Mouse (Mus musculus): ENCODE results near the gene Rtn4rl1.

DNA sequence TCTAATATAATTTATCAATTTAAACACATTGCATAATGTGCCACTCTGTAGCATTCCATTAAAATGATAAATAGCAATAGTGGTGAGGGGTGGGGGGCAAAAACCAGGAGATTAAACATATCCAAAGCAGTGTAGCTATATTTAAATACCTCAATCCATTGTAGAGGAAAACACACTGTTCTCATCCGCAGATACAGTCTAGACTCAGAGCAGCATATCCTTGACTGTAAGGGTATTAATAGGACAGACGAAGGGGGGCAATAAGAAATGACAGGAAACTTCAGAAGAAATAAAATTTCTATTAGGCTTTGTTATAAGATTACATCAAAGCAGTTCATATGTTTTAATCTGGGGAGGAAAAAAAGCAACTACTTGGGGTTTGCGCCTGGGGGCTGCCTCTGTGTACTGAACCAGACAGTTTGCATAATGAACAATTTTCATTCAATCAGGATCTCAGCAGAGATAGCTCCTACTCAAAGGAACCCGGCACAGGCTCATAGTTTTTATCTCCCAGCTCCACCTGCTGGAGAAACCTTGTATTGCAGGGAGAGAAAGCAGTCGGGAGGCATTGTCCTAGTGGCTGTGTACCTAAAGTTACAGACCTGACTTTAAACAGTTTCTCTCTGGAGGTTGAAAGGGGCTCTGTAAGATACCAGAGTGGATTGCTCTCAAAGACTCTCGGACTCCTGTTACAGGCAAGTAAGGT is 97.1 kb downstream of the Rtn4rl1 start:
- peak; percentile 75; the same call in 1 of the 2 replicates for TF ChIP-seq CTCF (IDR thresholded peaks at IDR 0.05; ENCODE audit: extremely low read depth, insufficient read depth, insufficient read length, insufficient replicate concordance)
- TF ChIP-seq POLR2A (IDR thresholded peaks at IDR 0.05; ENCODE audit: low read depth, low read length) = no peak
